Comparison of ENCODE assay signal across 13 mouse cellular contexts in genomic region chr6:28876492-28876891, GRCm38 (mm10). TPM values are rescaled to one million over a fixed set of nuclear protein-coding genes. Genes with fewer than 3 reads are reported as not detected.
DNase-seq lines count a peak whose midpoint lies in the region; ATAC-seq lines count a peak whose summit lies in the region.
"Had no signal": no experiment of that assay in that cellular context is flagged by ENCODE, and none has a peak within 500 bp of the region (broad histone marks: within the 10 kb centered on the region; RNA-seq: fewer than 3 reads in every experiment).

No protein-coding gene starts in this region.

- no peaks in the 10 kb centered on the region for H3K36me3 ChIP-seq in forebrain, embryonic 14.5 days (ENCODE audit: control insufficient read depth, insufficient read depth, low read length)
- H3K36me3 ChIP-seq in limb, embryonic 13.5 days = peaks cover 47% of the 10 kb centered on the region

- 14% methylated on average over 3 of the region's 3 CpGs for WGBS in forebrain, embryonic 14.5 days
- 59% methylated on average over 3 of the region's 3 CpGs for WGBS in limb, embryonic 13.5 days

- H3K9me3 ChIP-seq in forebrain, embryonic 14.5 days (replicated peaks; ENCODE audit: control insufficient read depth, low read length) = no peaks in the 10 kb centered on the region
- H3K9me3 ChIP-seq in limb, embryonic 13.5 days = no peaks in the 10 kb centered on the region
- H3K9me3 ChIP-seq: liver, embryonic 12.5 days had no signal

- no peaks in the 10 kb centered on the region for H3K27me3 ChIP-seq in forebrain, embryonic 14.5 days (replicated peaks; ENCODE audit: control insufficient read depth, insufficient read depth, low read length)
- H3K27me3 ChIP-seq in limb, embryonic 13.5 days = no peaks in the 10 kb centered on the region
- H3K27me3 ChIP-seq: liver, embryonic 12.5 days had no signal

- intact Hi-C loops in left cerebral cortex, postnatal 4 days (cut with DNase I) = no loop called here
- intact Hi-C loops in left cerebral cortex, postnatal 14 days (cut with DNase I) = no loop called here

- H3K4me3 ChIP-seq in forebrain, embryonic 14.5 days (ENCODE audit: low read depth, low read length) = no peak overlapping the region
- no peak overlapping the region for H3K4me3 ChIP-seq in limb, embryonic 13.5 days
- H3K4me3 ChIP-seq: liver, embryonic 12.5 days had no signal

- no peak overlapping the region for H3K9ac ChIP-seq in forebrain, embryonic 14.5 days (ENCODE audit: low read length)
- H3K9ac ChIP-seq in limb, embryonic 13.5 days = no peak overlapping the region
- H3K9ac ChIP-seq: liver, embryonic 12.5 days had no signal

- ATAC-seq in forebrain, embryonic 14.5 days = peak; percentile 21; the same call in 1 of the 2 replicates
- ATAC-seq in limb, embryonic 13.5 days (ENCODE audit: low FRiP score, low read depth) = peak; percentile 9; the same call in 1 of the 2 replicates
- ATAC-seq: activated CD4-positive, CD25-positive, alpha-beta regulatory T cell, adult 4 months; liver, embryonic 12.5 days; lung, postnatal 0 days had no signal

- peaks cover 34% of the 10 kb centered on the region for H3K4me1 ChIP-seq in forebrain, embryonic 14.5 days (ENCODE audit: control insufficient read depth, insufficient read depth, low read length)
- H3K4me1 ChIP-seq in limb, embryonic 13.5 days = peaks cover 25% of the 10 kb centered on the region

- H3K4me2 ChIP-seq in forebrain, embryonic 14.5 days (ENCODE audit: low read length) = no peak overlapping the region
- H3K4me2 ChIP-seq in limb, embryonic 13.5 days (replicated peaks) = no peak overlapping the region
- H3K4me2 ChIP-seq: liver, embryonic 12.5 days had no signal

- DNase-seq in left cerebral cortex, postnatal 4 days = peak; percentile 56
- no peak for DNase-seq in left cerebral cortex, postnatal 14 days (ENCODE audit: low spot score in 2 of 2)
- DNase-seq in MN1 (ENCODE audit: low spot score) = peak; percentile 32
- peak; percentile 83 for DNase-seq in forebrain, embryonic 14.5 days (ENCODE audit: low spot score)
- no peak for DNase-seq in kidney, postnatal 4 days
- DNase-seq in layer of hippocampus, postnatal 36 days = no peak
- DNase-seq: cerebellum, adult 11 months; thymus, adult 2 months had no signal

- no peak overlapping the region for H3K27ac ChIP-seq in forebrain, embryonic 14.5 days (ENCODE audit: low read depth, low read length)
- no peak overlapping the region for H3K27ac ChIP-seq in limb, embryonic 13.5 days
- H3K27ac ChIP-seq: kidney, postnatal 0 days; liver, embryonic 12.5 days had no signal

RNA-seq across cellular contexts. Expression of gene Lrrc4, which starts 44.9 kb away (rescaled TPM):
- 10 to 100 TPM; 46.2 to 46.7 TPM for total RNA-seq in left cerebral cortex, postnatal 4 days (2021)
- total RNA-seq in left cerebral cortex, postnatal 14 days (2021) = 10 to 100 TPM; 85.2 to 95.7 TPM
- polyA plus RNA-seq in forebrain, embryonic 14.5 days (2014; fragmentation: Nextera tagmentation; extraction: Ambion mirVana) = 5.8 and 7.6 TPM in 2 replicates
- polyA plus RNA-seq in limb, embryonic 13.5 days (2015; fragmentation: Nextera tagmentation; extraction: Ambion mirVana) = 0.36 and 0.42 TPM in 2 replicates
- total RNA-seq in layer of hippocampus, postnatal 36 days (2021) = 10 to 100 TPM; 88.9 to 90.2 TPM

Comparison
In these comparisons a context has a peak if more than half of its experiments do, and no peak if none do; other contexts are left out.
1. DNase-seq: peak in left cerebral cortex, postnatal 4 days (single experiment), MN1 (single experiment) and forebrain, embryonic 14.5 days (single experiment); none in left cerebral cortex, postnatal 14 days (0 of 2), kidney, postnatal 4 days (0 of 2) and layer of hippocampus, postnatal 36 days (0 of 2).